Mouse (Mus musculus): ENCODE data around the gene Arhgap27. TPM values are rescaled to one million over a fixed set of nuclear protein-coding genes. Genes with fewer than 3 reads are reported as not detected.

Arhgap27 gene
- polyA plus RNA-seq, 1 experiment from 2014 or later: 6.4 TPM

Other genes with a start within 250 kb of the Arhgap27 start
- gene Hexim1, start 247.5 kb downstream of the Arhgap27 start, polyA plus RNA-seq (2016; fragmentation: Nextera tagmentation; extraction: Ambion mirVana): 2.9 and 3.0 TPM in 2 replicates
- gene Hexim2, start 231.3 kb downstream of the Arhgap27 start, polyA plus RNA-seq (2016; fragmentation: Nextera tagmentation; extraction: Ambion mirVana): 9.9 and 12.2 TPM in 2 replicates
- gene Fmnl1, start 192.6 kb downstream of the Arhgap27 start, polyA plus RNA-seq (2016; fragmentation: Nextera tagmentation; extraction: Ambion mirVana): 1.7 and 2.1 TPM in 2 replicates
- 0.39 and 0.47 TPM in 2 replicates for gene 1700023F06Rik, start 155.1 kb downstream of the Arhgap27 start, polyA plus RNA-seq (2016; fragmentation: Nextera tagmentation; extraction: Ambion mirVana)
- 0.18 and 0.31 TPM in 2 replicates for gene Spata32, start 145.3 kb downstream of the Arhgap27 start, polyA plus RNA-seq (2016; fragmentation: Nextera tagmentation; extraction: Ambion mirVana)
- 3.9 and 4.8 TPM in 2 replicates for gene Map3k14, start 96.2 kb downstream of the Arhgap27 start, polyA plus RNA-seq (2016; fragmentation: Nextera tagmentation; extraction: Ambion mirVana)
- 9.8 and 10.3 TPM in 2 replicates for gene Plekhm1, start 49.0 kb upstream of the Arhgap27 start, polyA plus RNA-seq (2016; fragmentation: Nextera tagmentation; extraction: Ambion mirVana)
- gene Lrrc37a, start 140.9 kb upstream of the Arhgap27 start, polyA plus RNA-seq (2016; fragmentation: Nextera tagmentation; extraction: Ambion mirVana): not detected in 2 replicates